Mouse (Mus musculus) ES-Bruce4 (cell line): ENCODE data around the gene Pros1.

Experiments used
- CTCF ChIP-seq: IDR thresholded peaks from one replicate; pipeline ENCODE4 v1.8.1; 2011; ENCODE audit warnings: low read depth, low read length
- EP300 ChIP-seq: IDR thresholded peaks from 2 replicates; pipeline ENCODE4 v1.6.1; 2011; ENCODE audit warnings: low read depth, low read length; ENCODE audit not compliant: insufficient read depth
- POLR2A ChIP-seq: IDR thresholded peaks from one replicate; pipeline ENCODE4 v1.8.1; 2011; ENCODE audit warnings: low read length; ENCODE audit not compliant: insufficient read depth

DNA sequence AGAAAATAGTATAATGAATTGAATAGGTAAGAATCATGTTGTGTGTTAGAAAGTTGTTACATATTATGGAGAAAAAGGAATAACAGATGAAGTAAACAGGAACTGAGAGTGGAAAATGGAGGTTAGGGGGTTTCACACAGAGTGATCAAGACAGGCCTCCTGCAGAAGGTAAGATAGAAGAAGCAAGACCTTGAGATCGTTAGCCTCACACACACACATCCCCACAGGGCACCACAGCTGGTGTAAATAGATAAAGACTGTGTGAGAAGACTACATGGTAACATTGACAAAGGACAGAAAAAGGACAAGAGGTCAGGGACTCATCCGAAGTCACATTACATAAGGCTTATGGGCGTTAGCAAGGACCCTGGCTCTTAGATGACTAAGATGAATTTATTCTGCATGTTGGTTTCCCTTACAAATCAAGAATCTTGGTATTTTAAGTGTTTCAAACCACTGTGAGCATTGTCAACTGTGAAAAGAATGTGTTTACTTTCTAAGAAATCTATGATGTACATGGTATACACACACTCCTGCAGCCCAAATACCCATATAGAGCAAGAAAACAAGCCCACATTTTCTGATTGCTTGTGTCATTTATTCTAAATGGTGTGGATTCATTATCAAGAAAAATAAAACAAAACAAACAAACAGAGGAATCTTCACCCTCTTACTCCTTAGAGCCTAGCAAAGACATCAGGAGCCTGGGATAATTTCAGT lies 19.9 kb upstream of the Pros1 start:
- TF ChIP-seq POLR2A, result no peak
- TF ChIP-seq CTCF, result no peak
- TF ChIP-seq EP300, result no peak
